Mouse (Mus musculus): ENCODE results near the gene Gm20388.

DNA sequence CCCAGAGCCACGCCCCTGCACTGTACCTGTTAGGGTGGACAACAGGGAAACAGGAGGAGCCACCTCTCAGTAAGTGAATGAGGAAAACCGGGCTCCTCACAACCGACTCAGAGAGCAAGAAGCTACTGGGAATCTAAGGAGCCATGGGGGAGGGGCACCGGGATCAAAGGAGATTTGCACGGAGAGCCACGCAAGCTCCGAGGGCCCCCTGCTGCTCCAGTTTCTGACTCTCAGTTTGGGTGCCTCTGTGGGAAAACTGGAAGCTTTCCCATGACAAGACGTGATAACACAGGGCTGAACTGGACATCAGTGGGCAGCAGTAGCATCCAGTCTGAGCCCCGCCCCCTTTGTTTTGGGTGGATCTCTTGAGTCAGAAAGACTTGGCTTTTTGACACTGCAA lies 1489.9 kb downstream of the Gm20388 start:
- TF ChIP-seq CTCF (IDR thresholded peaks at IDR 0.05; ENCODE audit: low read depth) = no peak
- TF ChIP-seq EP300 (optimal IDR thresholded peaks at IDR 0.05) = no peak
